Mouse (Mus musculus) ES-CJ7 (cell line): Measurements from ENCODE around the gene Tacc3.
A peak's percentile ranks its signal among the peaks of the same experiment; 100 is the strongest.

ENCODE experiments used
- DNase-seq: peaks from one replicate; pipeline ENCODE4 v3.0.0; 2011; ENCODE audit warnings: low read depth, low spot score

The Tacc3 gene

GRCm38 (mm10) chr5:33657787-33658663, at the start of gene Tacc3, which contains the start of gene Tmem129:
Gene Tacc3, plus strand, starts transcription at chr5:33658128.
Gene Tmem129, minus strand, starts transcription at chr5:33658416.
- peak; percentile 98 for DNase-seq

GRCm38 (mm10) chr5:33609226-33609625, 48.7 kb upstream of the Tacc3 start:
- no peak for DNase-seq

GRCm38 (mm10) chr5:33611795-33612194, 46.1 kb upstream of the Tacc3 start:
- no peak for DNase-seq

GRCm38 (mm10) chr5:33614391-33614790, 43.5 kb upstream of the Tacc3 start:
- no peak for DNase-seq

GRCm38 (mm10) chr5:33622671-33623070, 35.3 kb upstream of the Tacc3 start:
- DNase-seq: no peak

GRCm38 (mm10) chr5:33623766-33624165, 34.2 kb upstream of the Tacc3 start:
- DNase-seq: no peak

GRCm38 (mm10) chr5:33627968-33628367, 30.0 kb upstream of the Tacc3 start:
- DNase-seq: no peak

GRCm38 (mm10) chr5:33628820-33629300, 29.1 kb upstream of the Tacc3 start:
- DNase-seq: peak; percentile 57

- peak; percentile 96 for DNase-seq
Observed at GRCm38 (mm10) chr5:33629301-33629987, 28.5 kb upstream of the Tacc3 start, which contains the start of the genes Fam53a and Gm9903. Gene Fam53a, minus strand, starts transcription at chr5:33629635. Gene Gm9903, plus strand, starts transcription at chr5:33629925.

GRCm38 (mm10) chr5:33630061-33630460, 27.9 kb upstream of the Tacc3 start:
- peak; percentile 35 for DNase-seq

GRCm38 (mm10) chr5:33630615-33631014, 27.3 kb upstream of the Tacc3 start:
- DNase-seq: no peak

- no peak for DNase-seq
Observed at GRCm38 (mm10) chr5:33632526-33632925, 25.4 kb upstream of the Tacc3 start.

- no peak for DNase-seq
Observed at GRCm38 (mm10) chr5:33635361-33635760, 22.6 kb upstream of the Tacc3 start.

GRCm38 (mm10) chr5:33637606-33638350, 20.1 kb upstream of the Tacc3 start:
- no peak for DNase-seq

GRCm38 (mm10) chr5:33638826-33639225, 19.1 kb upstream of the Tacc3 start:
- no peak for DNase-seq

- DNase-seq: peak; percentile 68
Observed at GRCm38 (mm10) chr5:33640652-33641051, 17.3 kb upstream of the Tacc3 start.

GRCm38 (mm10) chr5:33651017-33651416, 6.9 kb upstream of the Tacc3 start:
- no peak for DNase-seq

GRCm38 (mm10) chr5:33651541-33651920, 6.4 kb upstream of the Tacc3 start:
- DNase-seq: no peak

GRCm38 (mm10) chr5:33651921-33652782, 5.8 kb upstream of the Tacc3 start, which contains the start of gene Slbp:
Gene Slbp, minus strand, starts transcription at chr5:33652574.
- DNase-seq: peak; percentile 97

GRCm38 (mm10) chr5:33652783-33653173, 5.2 kb upstream of the Tacc3 start:
- DNase-seq: no peak

- DNase-seq: no peak
Observed at GRCm38 (mm10) chr5:33654424-33654823, 3.5 kb upstream of the Tacc3 start.
